Mouse (Mus musculus): ENCODE measurements around the gene Kmt5b.

DNA sequence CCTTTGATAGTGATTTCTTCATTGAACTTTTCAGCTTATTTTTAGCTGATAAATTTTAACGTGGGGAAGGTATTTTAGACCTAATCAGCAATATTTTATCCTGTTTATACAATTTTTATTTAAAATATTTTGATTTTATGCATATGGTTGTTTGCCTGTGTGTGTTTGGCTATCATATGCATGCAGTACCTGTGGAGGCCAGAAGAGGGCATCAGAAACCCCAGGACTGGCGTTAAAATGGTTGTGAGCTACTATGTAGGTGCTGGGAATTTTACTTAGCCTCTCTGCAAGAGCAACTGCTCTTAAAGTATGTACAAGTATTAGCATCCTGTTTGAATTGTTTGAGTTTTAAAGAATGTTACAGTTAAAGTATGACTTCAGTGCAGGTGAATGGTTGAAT is 97.7 kb downstream of the Kmt5b start:
- TF ChIP-seq CTCF (IDR thresholded peaks at IDR 0.05; ENCODE audit: control insufficient read depth, insufficient read depth, insufficient replicate concordance, low read depth, low read length), result no peak
- no peak for TF ChIP-seq POLR2A (IDR thresholded peaks at IDR 0.05; ENCODE audit: control insufficient read depth, low read depth, low read length)

Measured in testis, adult 2 months (tissue).